Mouse (Mus musculus) ES-Bruce4 (cell line): ENCODE measurements around the gene Rrm2.

ENCODE experiments used
- CTCF ChIP-seq: IDR thresholded peaks from one replicate; pipeline ENCODE4 v1.8.1; 2011; ENCODE audit warnings: low read depth, low read length
- EP300 ChIP-seq: IDR thresholded peaks from 2 replicates; pipeline ENCODE4 v1.6.1; 2011; ENCODE audit warnings: low read depth, low read length; ENCODE audit not compliant: insufficient read depth
- POLR2A ChIP-seq: IDR thresholded peaks from one replicate; pipeline ENCODE4 v1.8.1; 2011; ENCODE audit warnings: low read length; ENCODE audit not compliant: insufficient read depth

DNA sequence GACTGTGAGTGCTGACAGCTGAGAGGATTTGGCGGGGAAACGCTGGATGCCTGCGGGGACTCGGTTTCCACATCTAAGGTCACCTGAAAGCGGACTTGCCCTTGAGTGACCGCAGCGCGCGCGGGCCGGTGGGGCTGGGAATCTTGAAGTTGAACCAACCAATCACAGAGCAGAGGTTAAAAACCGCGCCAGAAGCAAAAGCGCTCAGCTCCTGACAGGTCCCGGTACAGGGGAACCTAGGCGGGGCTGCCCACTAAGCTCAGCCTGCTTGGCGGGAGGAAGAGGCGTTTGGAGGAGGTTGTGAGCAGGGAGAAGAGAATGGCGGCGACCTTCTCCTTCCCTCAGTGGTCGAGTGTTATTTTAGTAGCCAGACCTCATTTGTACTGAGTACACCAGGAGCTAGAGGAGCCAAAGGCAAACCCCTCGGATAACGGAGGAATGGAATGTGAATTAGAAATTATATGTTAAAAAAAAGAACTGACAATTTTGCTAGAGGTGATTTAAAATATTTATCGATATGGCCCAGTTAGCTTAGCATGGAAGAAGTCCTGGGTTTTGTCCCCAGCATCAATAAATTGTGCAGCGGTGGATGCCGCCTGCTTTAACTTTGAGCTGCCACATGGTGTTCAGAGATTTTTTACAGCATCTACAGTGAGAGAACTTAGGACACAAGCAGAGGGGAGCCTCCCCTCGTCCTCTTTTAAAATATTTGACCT is 1.1 kb upstream of the Rrm2 start:
- TF ChIP-seq CTCF, result no peak
- TF ChIP-seq POLR2A, result peak; percentile 36
- TF ChIP-seq EP300, result 0 out of 2 replicates have a peak, but pooled peaks have one; percentile 52
